In genomic region chr8:114881891-114882401, GRCm38 (mm10) we compare ENCODE assay signal across 9 mouse cellular contexts.
DNase-seq lines count a peak whose midpoint lies in the region; ATAC-seq and TF ChIP-seq lines count a peak whose summit lies in the region.
"Had no signal": no experiment of that assay in that cellular context is flagged by ENCODE, and none has a peak within 500 bp of the region (broad histone marks: within the 10 kb centered on the region; RNA-seq: fewer than 3 reads in every experiment).

No protein-coding gene starts in this region.

- H3K9ac ChIP-seq in heart, embryonic 14.5 days (ENCODE audit: low read length): no peak overlapping the region
- H3K9ac ChIP-seq in kidney, postnatal 0 days (ENCODE audit: low read depth, low read length): no peak overlapping the region
- H3K9ac ChIP-seq: limb, embryonic 12.5 days had no signal

- WGBS in heart, embryonic 14.5 days: 39% methylated on average over 5 of the region's 5 CpGs
- WGBS in kidney, postnatal 0 days: 34% methylated on average over 5 of the region's 5 CpGs

- H3K4me3 ChIP-seq in heart, embryonic 14.5 days (ENCODE audit: control insufficient read depth in 1 of 2, insufficient read depth in 1 of 2, low read depth in 1 of 2, low read length in 2 of 2): no peak overlapping the region
- H3K4me3 ChIP-seq in kidney, postnatal 0 days (replicated peaks; ENCODE audit: low read depth, low read length): no peak overlapping the region
- H3K4me3 ChIP-seq: limb, embryonic 12.5 days had no signal

- H3K4me1 ChIP-seq in heart, embryonic 14.5 days (ENCODE audit: control insufficient read depth in 2 of 2, insufficient read depth in 2 of 2, low read length in 2 of 2): peaks cover 32 to 40% of the 10 kb centered on the region in 2 experiments
- peaks cover 14% of the 10 kb centered on the region for H3K4me1 ChIP-seq in kidney, postnatal 0 days (replicated peaks; ENCODE audit: insufficient read depth, low read length)

- H3K36me3 ChIP-seq in heart, embryonic 14.5 days (ENCODE audit: control insufficient read depth, insufficient read depth, low read length): no peaks in the 10 kb centered on the region
- no peaks in the 10 kb centered on the region for H3K36me3 ChIP-seq in kidney, postnatal 0 days (ENCODE audit: insufficient read depth, low read length)
- H3K36me3 ChIP-seq: limb, embryonic 12.5 days had no signal

- H3K27ac ChIP-seq in heart, embryonic 14.5 days (replicated peaks in 1 of 2; ENCODE audit: control insufficient read depth in 1 of 2, insufficient read depth in 1 of 2, low read depth in 2 of 2, low read length in 2 of 2): 0 out of 4 replicates have a peak overlapping the region, but pooled peaks of 1 of the 2 experiments have one; percentile 20
- H3K27ac ChIP-seq in kidney, postnatal 0 days: peak overlapping the region; percentile 54; the same call in 1 of the 2 replicates
- H3K27ac ChIP-seq: limb, embryonic 12.5 days had no signal

- no peaks in the 10 kb centered on the region for H3K9me3 ChIP-seq in heart, embryonic 14.5 days (ENCODE audit: control insufficient read depth, low read length)
- no peaks in the 10 kb centered on the region for H3K9me3 ChIP-seq in kidney, postnatal 0 days (replicated peaks; ENCODE audit: low read length)
- H3K9me3 ChIP-seq: limb, embryonic 12.5 days had no signal

- peak; percentile 58 for ATAC-seq in heart, embryonic 14.5 days (ENCODE audit: insufficient number of reproducible peaks, insufficient read depth, low FRiP score, low read depth)
- peak; percentile 50; the same call in 1 of the 2 replicates for ATAC-seq in kidney, postnatal 0 days (replicated peaks; ENCODE audit: low FRiP score, low read depth)
- ATAC-seq in megakaryocyte progenitor cell, adult 5-6 weeks (replicated peaks; ENCODE audit: poor library complexity): peak; percentile 50

- H3K27me3 ChIP-seq in heart, embryonic 14.5 days (ENCODE audit: control insufficient read depth, insufficient read depth, low read length): no peaks in the 10 kb centered on the region
- no peaks in the 10 kb centered on the region for H3K27me3 ChIP-seq in kidney, postnatal 0 days (ENCODE audit: insufficient read depth, low read length)

- peak overlapping the region; percentile 2; the same call in 1 of the 2 replicates for H3K4me2 ChIP-seq in heart, embryonic 14.5 days (ENCODE audit: low read length)
- H3K4me2 ChIP-seq in kidney, postnatal 0 days (ENCODE audit: low read length): no peak overlapping the region
- H3K4me2 ChIP-seq: limb, embryonic 12.5 days had no signal

- no peak for DNase-seq in heart, adult 8-10 months (ENCODE audit: low spot score)
- peak; percentile 60 to 68 for DNase-seq in cerebellum, adult 18-20 months
- peak; percentile 44 for DNase-seq in kidney, postnatal 0 days (ENCODE audit: low spot score)
- DNase-seq in layer of hippocampus, postnatal 36 days: no peak
- no peak for DNase-seq in neural tube, embryonic 10.5 days (ENCODE audit: extremely low spot score, low spot score)
- DNase-seq in ovary, postnatal 10 days (ENCODE audit: low spot score): no peak

- peak; percentile 36; the same call in 1 of the 2 replicates for TF ChIP-seq CTCF in kidney, postnatal 0 days (IDR thresholded peaks at IDR 0.05; ENCODE audit: low read depth)

Comparison
In these comparisons a context has a peak if more than half of its experiments do, and no peak if none do; other contexts are left out.
1. DNase-seq: peak in cerebellum, adult 18-20 months (2 of 2) and kidney, postnatal 0 days (single experiment); none in heart, adult 8-10 months (single experiment), layer of hippocampus, postnatal 36 days (0 of 2), neural tube, embryonic 10.5 days (single experiment) and ovary, postnatal 10 days (single experiment).
2. Peak in every context shown above with its lines, with median percentiles within 50 percentile points of each other: ATAC-seq.